Mouse (Mus musculus) bone marrow, adult 2 months (tissue): ENCODE measurements at regions not wholly inside any gene's neighbourhood (a gene's known extent, or its start where the extent isn't known, plus 50 kb on each side); places are given as distances from the start of the nearest gene placed in this dataset.

Experiments
- H3K27ac ChIP-seq: fragments of 200-500 bp; 2 replicates; pipeline ENCODE4 v1.5.1; 2012; ENCODE audit warnings: low read depth, mild to moderate bottlenecking, control low read depth, inconsistent platforms, low read length; ENCODE audit not compliant: control insufficient read depth, poor library complexity, insufficient read depth
- H3K4me1 ChIP-seq: fragments of 200-500 bp; 2 replicates; pipeline ENCODE4 v1.6.1; 2011; ENCODE audit warnings: low read length; ENCODE audit not compliant: control insufficient read depth, insufficient read depth
- H3K4me3 ChIP-seq: fragments of 200-500 bp; replicated peaks from 2 replicates; pipeline ENCODE3; 2011; ENCODE audit warnings: mild to moderate bottlenecking, low read depth, low read length, control low read depth; ENCODE audit not compliant: control insufficient read depth
- CTCF ChIP-seq: fragments of 200-500 bp; IDR thresholded peaks from 2 replicates; pipeline ENCODE4 v1.5.1; 2011; ENCODE audit warnings: low read length, control low read depth; ENCODE audit not compliant: control insufficient read depth, insufficient read depth
- POLR2A ChIP-seq: fragments of 200-500 bp; IDR thresholded peaks from 2 replicates; pipeline ENCODE4 v1.6.1; 2011; ENCODE audit warnings: low read depth, mild to moderate bottlenecking, control low read depth, low read length, borderline replicate concordance; ENCODE audit not compliant: control insufficient read depth
- WGBS: fragments of 180-500 bp; shearing (Covaris S2); methylation state at CpG from one replicate; pipeline ENCODE4 v1.1.7; 2018; 5-methylcytosine and 5-hydroxymethylcytosine counted together

- 82% methylated on average over 2 of the region's 2 CpGs for WGBS
- H3K27ac ChIP-seq, result no peak overlapping the region
- no peaks in the 10 kb centered on the region for H3K4me1 ChIP-seq
- TF ChIP-seq POLR2A (no peak), CTCF (no peak)
- H3K4me3 ChIP-seq, result no peak overlapping the region
Measured at GRCm38 (mm10) chr4:31672842-31673171, 291.1 kb upstream of the Map3k7 start.

DNA sequence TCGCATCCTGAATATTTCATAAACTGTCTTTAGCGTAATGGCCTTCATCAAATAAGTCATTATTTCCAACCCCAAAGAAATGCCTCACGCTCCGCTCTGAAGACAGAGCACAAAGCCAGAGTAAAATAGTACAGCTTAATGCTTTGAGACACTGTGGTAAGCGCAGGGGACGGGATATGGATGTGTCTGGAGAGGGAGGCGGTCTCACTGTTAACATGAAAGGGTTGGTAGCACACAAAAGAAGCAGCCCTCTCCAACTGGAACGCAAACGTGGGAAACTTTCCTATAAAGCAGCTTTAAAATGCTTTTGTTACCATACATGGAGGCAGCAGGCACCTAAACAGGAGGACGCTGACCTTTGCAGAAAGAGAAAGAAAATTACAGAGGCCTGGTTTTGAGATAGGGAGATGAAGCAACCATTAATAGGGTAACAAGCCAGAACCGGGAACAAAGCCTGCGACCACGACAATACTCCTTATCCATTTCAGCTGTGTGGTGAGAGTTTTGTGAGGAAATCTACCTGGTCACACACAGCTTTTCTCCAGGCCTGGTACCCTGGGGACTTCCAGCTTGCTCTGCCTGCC lies 284.8 kb upstream of the Map3k7 start:
- TF ChIP-seq CTCF (no peak), POLR2A (no peak)
- Histone ChIP-seq H3K4me3 (no peak overlapping the region), H3K27ac (no peak overlapping the region), H3K4me1 (no peaks in the 10 kb centered on the region)
- 82% methylated on average over 13 of the region's 13 CpGs for WGBS

DNA sequence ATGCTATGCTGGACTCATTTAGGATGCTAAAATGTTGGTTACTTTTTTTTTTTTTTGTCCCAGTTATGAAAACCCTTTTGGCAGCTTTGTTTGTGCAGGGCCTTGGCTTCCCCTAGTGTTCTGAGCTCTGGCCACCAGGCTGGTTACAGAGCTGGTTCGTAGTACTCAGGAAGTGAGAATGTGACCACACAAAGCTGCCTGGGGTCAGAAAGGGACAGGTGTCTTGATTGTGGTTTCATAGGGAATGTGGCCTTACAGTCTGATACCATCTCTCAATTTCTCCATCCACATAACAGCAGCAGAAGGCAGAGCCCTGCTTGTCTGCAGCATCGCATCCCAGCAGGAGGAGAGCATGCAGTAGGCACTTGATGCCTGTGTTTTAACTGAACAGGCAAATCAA lies 282.9 kb upstream of the Map3k7 start:
- H3K4me1 ChIP-seq, result no peaks in the 10 kb centered on the region
- H3K27ac ChIP-seq, result no peak overlapping the region
- 21% methylated on average over 2 of the region's 2 CpGs for WGBS
- TF ChIP-seq POLR2A (no peak), CTCF (no peak)
- no peak overlapping the region for H3K4me3 ChIP-seq

- Histone ChIP-seq H3K4me1 (no peaks in the 10 kb centered on the region), H3K27ac (no peak overlapping the region), H3K4me3 (no peak overlapping the region)
- TF ChIP-seq POLR2A (no peak), CTCF (no peak)
- WGBS, result 74% methylated on average over 2 of the region's 2 CpGs
Measured at GRCm38 (mm10) chr4:31689083-31689482, 274.8 kb upstream of the Map3k7 start.

- Histone ChIP-seq H3K27ac (no peak overlapping the region), H3K4me1 (no peaks in the 10 kb centered on the region), H3K4me3 (no peak overlapping the region)
- TF ChIP-seq POLR2A, result no peak
- TF ChIP-seq CTCF, result no peak
- 69% methylated on average over 9 of the region's 9 CpGs for WGBS
Measured at GRCm38 (mm10) chr4:31697769-31698505, 266.0 kb upstream of the Map3k7 start.

GRCm38 (mm10) chr4:31698506-31698782 lies 265.5 kb upstream of the Map3k7 start:
- Histone ChIP-seq H3K4me1 (no peaks in the 10 kb centered on the region), H3K4me3 (no peak overlapping the region), H3K27ac (no peak overlapping the region)
- TF ChIP-seq POLR2A (no peak), CTCF (no peak)
- WGBS, result 60% methylated on average over 4 of the region's 4 CpGs

DNA sequence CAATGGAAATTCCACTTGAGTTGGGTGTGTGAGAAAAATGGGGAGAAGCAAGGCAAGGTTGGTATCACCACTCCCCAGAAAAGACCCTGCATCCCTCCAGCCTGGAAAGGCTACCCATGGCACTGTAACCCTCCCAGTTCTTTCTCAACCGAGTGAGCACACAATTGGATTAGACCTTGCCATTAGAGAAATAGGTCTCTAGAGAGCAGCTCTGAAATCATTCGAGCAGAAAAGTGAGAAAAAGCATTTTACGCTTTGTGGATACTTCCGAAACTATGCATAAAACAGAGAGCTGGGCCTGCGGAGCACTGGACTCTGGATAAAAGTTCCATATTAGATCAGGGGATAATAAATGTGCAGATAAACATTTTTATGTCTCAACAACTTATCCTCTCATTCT lies 264.6 kb upstream of the Map3k7 start:
- no peak overlapping the region for H3K4me3 ChIP-seq
- H3K4me1 ChIP-seq, result no peaks in the 10 kb centered on the region
- TF ChIP-seq POLR2A, result no peak
- no peak overlapping the region for H3K27ac ChIP-seq
- 76% methylated on average over 5 of the region's 5 CpGs for WGBS

DNA sequence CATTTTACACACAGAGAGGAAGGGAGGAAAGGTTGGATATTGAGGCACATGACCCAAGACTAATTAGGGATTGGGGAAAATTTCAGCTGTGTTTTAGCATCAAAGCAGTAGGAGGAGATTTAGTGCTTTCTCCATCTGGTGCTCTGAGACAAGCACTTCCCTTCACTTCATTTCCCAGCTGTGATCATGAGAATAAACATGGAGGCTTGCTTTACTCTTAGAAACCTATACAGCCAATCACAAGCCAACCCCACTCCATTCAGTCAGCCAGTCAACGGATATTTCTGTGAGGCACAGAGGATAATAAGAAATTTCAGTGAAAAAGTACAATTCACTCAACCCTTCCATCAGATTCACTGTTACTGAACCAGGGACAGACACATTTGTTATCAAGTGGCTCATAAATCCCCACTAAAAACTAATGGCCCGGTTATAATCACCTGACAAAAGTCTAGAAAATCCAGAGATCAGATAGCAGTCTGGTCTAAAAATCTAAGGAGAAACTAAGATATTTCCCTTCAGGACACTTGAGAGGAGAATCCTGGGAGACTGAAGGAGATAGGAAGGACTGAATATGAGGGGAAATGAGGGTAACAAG lies 249.7 kb upstream of the Map3k7 start:
- Histone ChIP-seq H3K4me1 (no peaks in the 10 kb centered on the region), H3K27ac (no peak overlapping the region), H3K4me3 (no peak overlapping the region)
- WGBS, result 75% methylated on average over 2 of the region's 2 CpGs
- TF ChIP-seq POLR2A (no peak), CTCF (no peak)

DNA sequence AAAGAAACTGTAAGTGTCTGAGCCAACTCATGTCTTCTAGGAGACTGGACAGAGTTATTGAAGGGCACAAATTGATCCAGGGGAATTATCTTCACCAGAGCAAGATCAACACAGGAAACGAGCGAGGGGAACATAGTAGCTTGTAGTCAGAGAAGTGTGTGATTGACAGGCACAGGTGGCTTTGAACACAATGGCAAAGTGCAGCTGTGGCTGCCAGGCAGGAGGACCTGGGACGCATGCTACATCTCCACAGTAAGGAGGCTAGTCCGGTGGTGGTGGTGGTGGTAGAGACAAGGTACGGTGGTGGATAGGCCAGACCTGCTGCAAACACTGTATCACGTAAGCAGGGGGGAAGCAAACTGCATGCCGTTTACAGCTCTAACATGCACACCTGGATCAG lies 240.4 kb upstream of the Map3k7 start:
- H3K4me3 ChIP-seq, result no peak overlapping the region
- no peaks in the 10 kb centered on the region for H3K4me1 ChIP-seq
- H3K27ac ChIP-seq, result no peak overlapping the region
- 60% methylated on average over 7 of the region's 7 CpGs for WGBS
- no peak for TF ChIP-seq POLR2A
- no peak for TF ChIP-seq CTCF
